In genomic region chr8:120760341-120761215, GRCm38 (mm10) we compare ENCODE assay signal across 32 mouse cellular contexts. TPM values are rescaled to one million over a fixed set of nuclear protein-coding genes. Genes with fewer than 3 reads are reported as not detected.
DNase-seq lines count a peak whose midpoint lies in the region; ATAC-seq lines count a peak whose summit lies in the region.
"Had no signal": no experiment of that assay in that cellular context is flagged by ENCODE, and none has a peak within 500 bp of the region (broad histone marks: within the 10 kb centered on the region; RNA-seq: fewer than 3 reads in every experiment).

No protein-coding gene starts in this region.

- H3K27ac ChIP-seq in macrophage, result peak overlapping the region; percentile 15; the same call in 1 of the 2 replicates
- no peak overlapping the region for H3K27ac ChIP-seq in embryonic facial prominence, embryonic 10.5 days (replicated peaks)
- no peak overlapping the region for H3K27ac ChIP-seq in forebrain, embryonic 10.5 days
- H3K27ac ChIP-seq: forebrain, embryonic 12.5 days; heart, embryonic 10.5 days; heart, embryonic 15.5 days; hindbrain, embryonic 12.5 days; hindbrain, postnatal 0 days; intestine, embryonic 15.5 days; liver, embryonic 15.5 days; lung, embryonic 15.5 days; neural tube, embryonic 12.5 days; stomach, embryonic 15.5 days had no signal

- peak; percentile 28; the same call in 1 of the 2 replicates for ATAC-seq in neutrophil, adult 5-6 weeks (ENCODE audit: extremely low read depth, insufficient number of reproducible peaks, low FRiP score, poor library complexity, severe bottlenecking)
- ATAC-seq: forebrain, postnatal 0 days; hindbrain, postnatal 0 days; intestine, embryonic 15.5 days; Patski had no signal

- H3K4me3 ChIP-seq in macrophage (ENCODE audit: inconsistent target), result no peak overlapping the region
- H3K4me3 ChIP-seq in embryonic facial prominence, embryonic 10.5 days, result no peak overlapping the region
- no peak overlapping the region for H3K4me3 ChIP-seq in forebrain, embryonic 10.5 days
- H3K4me3 ChIP-seq: erythroblast, embryonic 14.5 days; forebrain, embryonic 12.5 days; heart, embryonic 10.5 days; heart, embryonic 15.5 days; hindbrain, embryonic 12.5 days; intestine, embryonic 15.5 days; liver, embryonic 15.5 days; lung, embryonic 15.5 days; neural tube, embryonic 12.5 days; stomach, embryonic 15.5 days had no signal

- H3K9me3 ChIP-seq in embryonic facial prominence, embryonic 10.5 days, result no peaks in the 10 kb centered on the region
- no peaks in the 10 kb centered on the region for H3K9me3 ChIP-seq in forebrain, embryonic 10.5 days
- H3K9me3 ChIP-seq: forebrain, embryonic 12.5 days; heart, embryonic 10.5 days; heart, embryonic 15.5 days; hindbrain, embryonic 12.5 days; intestine, embryonic 15.5 days; liver, embryonic 15.5 days; lung, embryonic 15.5 days; neural tube, embryonic 12.5 days; stomach, embryonic 15.5 days had no signal

- WGBS in macrophage (ENCODE audit: missing documents), result 60% methylated on average over 18 of the region's 19 CpGs
- WGBS in embryonic facial prominence, embryonic 10.5 days, result 85% methylated on average over 19 of the region's 19 CpGs
- 88% methylated on average over 19 of the region's 19 CpGs for WGBS in forebrain, embryonic 10.5 days

- peaks cover 21% of the 10 kb centered on the region for H3K4me1 ChIP-seq in embryonic facial prominence, embryonic 10.5 days
- H3K4me1 ChIP-seq in forebrain, embryonic 10.5 days, result peaks cover 22% of the 10 kb centered on the region
- H3K4me1 ChIP-seq: liver, embryonic 15.5 days; stomach, embryonic 15.5 days had no signal

- H3K27me3 ChIP-seq in embryonic facial prominence, embryonic 10.5 days (replicated peaks; ENCODE audit: low read depth, poor library complexity, severe bottlenecking), result peaks cover 20% of the 10 kb centered on the region; the same call in 1 of the 2 replicates
- peaks cover 13% of the 10 kb centered on the region for H3K27me3 ChIP-seq in forebrain, embryonic 10.5 days (ENCODE audit: poor library complexity, severe bottlenecking)
- H3K27me3 ChIP-seq: hindbrain, embryonic 12.5 days; intestine, embryonic 15.5 days; liver, embryonic 15.5 days; neural tube, embryonic 12.5 days; stomach, embryonic 15.5 days had no signal

- H3K79me2 ChIP-seq in macrophage (ENCODE audit: inconsistent target), result no peaks in the 10 kb centered on the region

- peaks cover 8% of the 10 kb centered on the region for H3K36me3 ChIP-seq in macrophage (ENCODE audit: inconsistent target)
- no peaks in the 10 kb centered on the region for H3K36me3 ChIP-seq in embryonic facial prominence, embryonic 10.5 days (replicated peaks)
- H3K36me3 ChIP-seq in forebrain, embryonic 10.5 days (replicated peaks), result no peaks in the 10 kb centered on the region
- H3K36me3 ChIP-seq: forebrain, embryonic 12.5 days; heart, embryonic 10.5 days; heart, embryonic 15.5 days; hindbrain, embryonic 12.5 days; intestine, embryonic 15.5 days; liver, embryonic 15.5 days; lung, embryonic 15.5 days; neural tube, embryonic 12.5 days; stomach, embryonic 15.5 days had no signal

- DNase-seq in A20 (ENCODE audit: low read depth, low spot score), result peak; percentile 57
- DNase-seq in B cell, adult 2 months, result peak; percentile 68 to 69
- no peak for DNase-seq in embryonic facial prominence, embryonic 10.5 days (ENCODE audit: low spot score)
- DNase-seq in layer of hippocampus, adult 18-20 months (ENCODE audit: low spot score in 2 of 2), result no peak
- no peak for DNase-seq in forebrain, embryonic 10.5 days (ENCODE audit: extremely low spot score, low spot score)
- DNase-seq: cerebellum, adult 11-12 months; cerebellum, adult 9-11 months; forebrain, postnatal 0 days; gastrocnemius, postnatal 10 days; heart, adult 11 months; kidney, adult 2 months; kidney, postnatal 36 days; layer of hippocampus, postnatal 36 days; liver; midbrain, embryonic 14.5 days; right cerebral cortex, postnatal 4 days; thymus, postnatal 14 days had no signal

RNA-seq across cellular contexts. Expression of gene Irf8, which starts 24.4 kb away (rescaled TPM):
- total RNA-seq in macrophage (2018; cell fraction: chromatin; rRNA removed), result 1,000 to 10,000 TPM in 1 of 26 experiments, 100 to 1,000 TPM in 20, 10 to 100 TPM in 5; 46.2 to 1,418 (median 239) TPM
- 100 to 1,000 TPM in 24 of 26 experiments, 10 to 100 TPM in 2; 97.5 to 257 (median 185) TPM for total RNA-seq in macrophage (2018; cell fraction: cytosol; rRNA removed)
- total RNA-seq in macrophage (2018; cell fraction: nucleus; rRNA removed), result 1,000 to 10,000 TPM in 1 of 26 experiments, 100 to 1,000 TPM in 19, 10 to 100 TPM in 6; 76.1 to 1,152 (median 159) TPM
- polyA plus RNA-seq in macrophage (2018), result 116 to 212 TPM (median 193 TPM) in 3 replicates
- total RNA-seq in neutrophil, adult 5-6 weeks (2017), result 139 and 159 TPM in 2 replicates
- polyA plus RNA-seq in embryonic facial prominence, embryonic 10.5 days (2016; fragmentation: Nextera tagmentation; extraction: Ambion mirVana), result 4.6 and 5.8 TPM in 2 replicates
- total RNA-seq in layer of hippocampus, adult 18-20 months (2021), result 1 to 10 TPM; 3.7 to 4.6 TPM
- 4.5 and 5.0 TPM in 2 replicates for polyA plus RNA-seq in forebrain, embryonic 10.5 days (2016; fragmentation: Nextera tagmentation; extraction: Ambion mirVana)
- total RNA-seq: MEL had no signal

Comparison
In these comparisons a context has a peak if more than half of its experiments do, and no peak if none do; other contexts are left out.
1. DNase-seq: peak in A20 (single experiment) and B cell, adult 2 months (2 of 2); none in embryonic facial prominence, embryonic 10.5 days (single experiment), layer of hippocampus, adult 18-20 months (0 of 2) and forebrain, embryonic 10.5 days (single experiment).
2. RNA of gene Irf8, which starts 24.4 kb away (polyA plus RNA-seq): 116 to 212 TPM in macrophage; 4.6 to 5.8 TPM in embryonic facial prominence, embryonic 10.5 days and 4.5 to 5.0 TPM in forebrain, embryonic 10.5 days; every median in the first group is over 10 times any median in the second.